Mouse (Mus musculus) hindbrain, embryonic 13.5 days (tissue): ENCODE measurements around the gene Slc35c1. TPM values are rescaled to one million over a fixed set of nuclear protein-coding genes. Genes with fewer than 3 reads are reported as not detected.

ENCODE experiments used
- ATAC-seq: fragments of 200-750 bp; cut with Nextera tagmentation; 2 replicates; pipeline ENCODE4 v1.8.0; 2017; ENCODE audit warnings: moderate TSS enrichment; ENCODE audit not compliant: low FRiP score
- H3K27ac ChIP-seq: fragments of 300-500 bp; sonication (generic); 2 replicates; pipeline ENCODE4 v1.5.1; 2015; ENCODE audit warnings: inconsistent platforms, mild to moderate bottlenecking, moderate library complexity
- H3K27me3 ChIP-seq: fragments of 300-500 bp; sonication (generic); 2 replicates; pipeline ENCODE4 v1.6.1; 2015; ENCODE audit warnings: mild to moderate bottlenecking, inconsistent platforms
- H3K36me3 ChIP-seq: fragments of 300-500 bp; sonication (generic); 2 replicates; pipeline ENCODE4 v1.6.1; 2015; ENCODE audit warnings: mild to moderate bottlenecking, inconsistent platforms
- H3K4me1 ChIP-seq: fragments of 300-500 bp; sonication (generic); replicated peaks from 2 replicates; pipeline ENCODE4 v1.6.1; 2015; ENCODE audit warnings: inconsistent platforms
- H3K4me2 ChIP-seq: fragments of 300-500 bp; sonication (generic); 2 replicates; pipeline ENCODE4 v1.6.1; 2015; ENCODE audit warnings: inconsistent platforms, mild to moderate bottlenecking, moderate library complexity
- H3K4me3 ChIP-seq: fragments of 300-500 bp; sonication (generic); 2 replicates; pipeline ENCODE4 v1.5.1; 2015; ENCODE audit warnings: mild to moderate bottlenecking, inconsistent platforms
- H3K9ac ChIP-seq: fragments of 300-500 bp; sonication (generic); 2 replicates; pipeline ENCODE4 v1.6.1; 2015; ENCODE audit warnings: mild to moderate bottlenecking, inconsistent platforms
- H3K9me3 ChIP-seq: fragments of 300-500 bp; sonication (generic); 2 replicates; pipeline ENCODE4 v1.6.1; 2016; ENCODE audit warnings: inconsistent platforms
- WGBS: fragments of 180-500 bp; shearing (Covaris S2); methylation state at CpG from one replicate; pipeline ENCODE4 v1.1.7; 2015; 5-methylcytosine and 5-hydroxymethylcytosine counted together
- polyA plus RNA-seq: library from polyadenylated mRNA; unstranded; fragments of >200 nt; fragmentation: Nextera tagmentation; extraction: Ambion mirVana; gene quantifications from 2 replicates; pipeline ENCODE4 v1.2.1, GENCODE M21; 2015

The Slc35c1 gene
- polyA plus RNA-seq, 1 experiment from 2014 or later = 10.5 TPM

DNA sequence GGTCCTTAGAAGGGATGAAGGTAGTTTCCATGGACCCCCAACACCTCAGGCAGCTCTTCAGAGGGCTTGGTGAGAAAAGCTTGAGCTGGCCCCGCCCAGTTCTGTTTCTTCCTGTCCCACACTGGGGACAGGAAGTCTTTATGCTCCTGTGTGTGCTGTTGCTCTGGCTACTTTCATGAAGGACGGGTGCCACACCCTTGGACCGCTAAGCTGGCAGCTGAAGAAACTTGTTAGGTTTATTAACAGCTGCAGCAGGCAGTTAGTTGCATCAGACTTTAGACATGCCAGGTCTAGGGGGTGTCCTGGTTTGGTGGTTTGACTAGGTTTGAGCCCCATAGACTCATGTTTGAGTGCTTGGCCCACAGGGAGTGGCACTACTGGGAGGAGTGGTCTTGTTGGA, 4.4 kb upstream of the Slc35c1 start:
- Histone ChIP-seq H3K9ac (no peak overlapping the region), H3K4me2 (no peak overlapping the region), H3K9me3 (no peaks in the 10 kb centered on the region), H3K4me1 (peaks cover 8% of the 10 kb centered on the region), H3K36me3 (no peaks in the 10 kb centered on the region), H3K27me3 (peaks cover 29% of the 10 kb centered on the region), H3K27ac (no peak overlapping the region), H3K4me3 (no peak overlapping the region)
- 77% methylated on average over 3 of the region's 3 CpGs for WGBS
- ATAC-seq = no peak

DNA sequence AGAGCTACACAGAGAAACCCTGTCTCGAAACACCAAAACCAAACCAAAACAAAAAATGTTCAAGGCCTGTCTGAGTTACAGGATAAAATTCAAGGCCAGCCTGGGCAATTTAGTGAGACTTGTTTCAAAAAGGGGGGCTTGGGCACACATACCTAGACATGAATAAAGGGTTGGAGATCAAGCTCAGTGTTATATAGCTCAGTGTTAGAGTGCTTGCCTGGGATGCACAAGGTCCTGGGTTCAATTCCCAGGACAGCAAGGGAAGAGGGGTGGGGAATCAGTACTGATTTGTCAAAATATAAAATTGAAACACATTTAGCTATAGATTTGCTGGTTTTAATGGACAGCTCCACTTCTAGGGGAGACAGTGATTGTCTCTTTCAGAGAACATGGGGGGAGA, 877 bp upstream of the Slc35c1 start:
- no peak overlapping the region for H3K9ac ChIP-seq
- H3K9me3 ChIP-seq = no peaks in the 10 kb centered on the region
- H3K4me2 ChIP-seq = no peak overlapping the region
- H3K27ac ChIP-seq = no peak overlapping the region
- no peak overlapping the region for H3K4me3 ChIP-seq
- H3K4me1 ChIP-seq = peaks cover 38% of the 10 kb centered on the region
- peaks cover 29% of the 10 kb centered on the region for H3K27me3 ChIP-seq
- WGBS = 91% methylated on average over 1 of the region's 1 CpGs
- H3K36me3 ChIP-seq = no peaks in the 10 kb centered on the region
- ATAC-seq = no peak

DNA sequence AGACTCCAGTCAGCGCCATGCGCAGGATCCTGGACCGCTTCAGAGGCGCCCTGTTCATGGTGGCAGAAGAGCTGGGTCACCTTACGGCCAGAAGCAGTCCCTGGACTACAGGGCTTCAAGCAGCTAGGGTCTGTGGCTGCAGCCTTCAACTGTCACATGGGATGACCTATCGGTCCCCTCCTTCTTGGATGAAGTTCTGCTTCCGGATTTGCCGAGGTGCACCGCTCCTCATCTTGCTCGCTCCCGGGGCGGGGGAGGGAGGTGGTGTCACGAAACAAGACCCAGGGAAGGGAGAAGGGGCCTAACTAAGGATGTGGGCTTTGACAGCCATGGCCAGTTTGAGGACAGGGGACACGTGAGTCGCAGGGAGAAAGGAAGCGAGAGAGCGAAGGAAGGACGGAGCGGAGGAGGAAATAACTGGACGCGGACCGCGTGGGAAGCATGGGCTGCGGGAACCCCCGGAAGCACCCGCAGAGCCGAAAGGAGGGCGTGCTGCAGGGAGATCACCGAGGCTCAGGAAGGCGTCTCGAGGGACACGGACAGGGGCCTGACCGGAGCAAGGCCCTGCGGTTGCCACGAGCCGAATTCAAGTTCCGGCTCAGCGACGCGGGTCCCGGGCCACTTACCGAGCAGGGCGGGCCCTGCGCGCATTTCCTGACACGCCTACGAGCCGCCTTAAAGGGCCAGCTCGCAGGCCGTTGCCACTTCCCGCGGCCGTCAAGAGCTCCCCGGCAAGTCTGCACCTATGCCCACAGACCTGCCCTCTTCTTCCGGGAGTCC, 1.0 kb downstream of the Slc35c1 start:
- peak overlapping the region; percentile 80 for H3K9ac ChIP-seq
- H3K4me1 ChIP-seq = peaks cover 50% of the 10 kb centered on the region
- peak overlapping the region; percentile 67 for H3K4me3 ChIP-seq
- H3K9me3 ChIP-seq = no peaks in the 10 kb centered on the region
- H3K27ac ChIP-seq = peak overlapping the region; percentile 74
- peaks cover 5% of the 10 kb centered on the region for H3K36me3 ChIP-seq
- peaks cover 29% of the 10 kb centered on the region for H3K27me3 ChIP-seq
- peak overlapping the region; percentile 96 for H3K4me2 ChIP-seq
- under 1% methylated on average over 52 of the region's 55 CpGs for WGBS
- ATAC-seq = peak; percentile 88

DNA sequence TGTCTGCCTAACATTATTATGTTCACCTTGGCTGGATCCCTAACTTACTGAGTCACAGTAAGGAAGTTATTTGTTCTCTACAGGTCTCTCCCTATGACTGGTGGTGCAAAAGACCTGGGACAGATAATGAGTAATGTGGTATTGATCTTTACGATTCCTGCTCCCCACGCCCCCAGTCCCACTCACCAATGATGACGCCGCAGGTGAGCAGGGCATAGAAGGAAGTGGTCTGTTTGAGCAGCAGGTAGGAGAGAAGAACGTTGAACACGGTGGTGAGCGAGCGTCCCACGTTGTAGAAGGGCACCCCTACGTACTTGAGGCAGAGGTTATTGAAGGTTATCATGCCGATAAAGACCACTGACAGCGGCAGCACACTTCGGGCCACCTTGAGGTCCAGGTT, 1.9 kb downstream of the Slc35c1 start:
- Histone ChIP-seq H3K9ac (peak overlapping the region; percentile 80), H3K27ac (no peak overlapping the region), H3K4me1 (peaks cover 50% of the 10 kb centered on the region), H3K27me3 (peaks cover 29% of the 10 kb centered on the region), H3K4me2 (peak overlapping the region; percentile 96), H3K4me3 (peak overlapping the region; percentile 67), H3K9me3 (no peaks in the 10 kb centered on the region), H3K36me3 (peaks cover 14% of the 10 kb centered on the region)
- WGBS = 75% methylated on average over 13 of the region's 13 CpGs
- no peak for ATAC-seq

DNA sequence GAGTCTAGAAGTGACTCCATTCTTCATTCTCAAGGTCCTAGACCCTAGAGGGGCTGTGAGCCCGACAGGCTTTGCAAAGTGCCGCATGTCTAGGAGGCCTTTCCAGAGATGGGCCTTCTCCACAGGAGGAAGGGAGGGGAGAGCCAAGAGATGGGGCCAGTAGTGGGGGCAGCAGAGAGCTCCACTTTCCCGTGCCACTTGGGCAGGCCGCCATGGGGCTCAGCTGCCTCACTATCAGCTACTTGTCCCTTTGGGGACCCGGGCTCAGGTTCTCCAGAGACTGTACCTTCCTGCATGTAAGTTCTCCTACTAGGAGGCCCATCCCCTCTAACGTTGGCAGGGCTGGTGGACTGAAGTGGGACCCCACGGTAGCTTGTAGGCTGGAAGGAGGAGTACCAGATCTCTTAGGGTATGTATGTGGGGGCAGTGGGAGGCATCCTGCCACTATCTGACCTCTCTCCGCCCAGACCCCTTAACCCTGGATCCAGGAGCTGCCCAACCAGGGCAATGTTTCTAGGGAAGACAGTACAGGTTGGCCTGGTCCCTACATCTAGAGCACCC, 3.3 kb downstream of the Slc35c1 start:
- H3K4me1 ChIP-seq = peaks cover 50% of the 10 kb centered on the region
- 76% methylated on average over 8 of the region's 8 CpGs for WGBS
- H3K27me3 ChIP-seq = peaks cover 20% of the 10 kb centered on the region
- no peak overlapping the region for H3K27ac ChIP-seq
- peaks cover 26% of the 10 kb centered on the region for H3K36me3 ChIP-seq
- H3K9ac ChIP-seq = peak overlapping the region; percentile 26
- H3K4me3 ChIP-seq = 0 out of 2 replicates have a peak overlapping the region, but pooled peaks have one; percentile 5
- ATAC-seq = no peak
- H3K4me2 ChIP-seq = peak overlapping the region; percentile 96
- no peaks in the 10 kb centered on the region for H3K9me3 ChIP-seq

DNA sequence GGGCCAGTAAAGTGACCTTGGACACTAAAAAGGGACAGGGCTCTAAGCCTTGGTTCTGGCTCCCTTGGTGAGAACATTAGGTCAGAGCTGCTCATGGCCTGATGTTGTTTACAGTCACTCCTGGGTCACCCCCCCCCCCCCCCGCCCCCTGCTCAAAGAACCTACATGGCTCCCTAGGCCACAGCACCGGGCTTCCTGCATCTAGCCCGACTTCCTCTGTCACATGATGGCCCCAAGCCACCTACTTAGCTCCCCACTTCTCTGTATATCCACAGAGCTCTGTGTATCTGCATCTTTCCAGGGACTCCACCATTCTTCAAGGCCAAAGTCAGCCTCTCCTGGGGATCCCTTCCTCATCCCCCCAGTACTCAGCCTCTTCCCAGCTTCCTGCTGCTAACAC, 4.6 kb downstream of the Slc35c1 start:
- H3K27me3 ChIP-seq = peaks cover 7% of the 10 kb centered on the region
- peaks cover 26% of the 10 kb centered on the region for H3K36me3 ChIP-seq
- peak overlapping the region; percentile 35; the same call in 1 of the 2 replicates for H3K9ac ChIP-seq
- no peak overlapping the region for H3K4me3 ChIP-seq
- H3K9me3 ChIP-seq = no peaks in the 10 kb centered on the region
- no peak for ATAC-seq
- H3K4me2 ChIP-seq = no peak overlapping the region
- 33% methylated on average over 2 of the region's 3 CpGs for WGBS
- H3K4me1 ChIP-seq = peaks cover 50% of the 10 kb centered on the region
- H3K27ac ChIP-seq = no peak overlapping the region

DNA sequence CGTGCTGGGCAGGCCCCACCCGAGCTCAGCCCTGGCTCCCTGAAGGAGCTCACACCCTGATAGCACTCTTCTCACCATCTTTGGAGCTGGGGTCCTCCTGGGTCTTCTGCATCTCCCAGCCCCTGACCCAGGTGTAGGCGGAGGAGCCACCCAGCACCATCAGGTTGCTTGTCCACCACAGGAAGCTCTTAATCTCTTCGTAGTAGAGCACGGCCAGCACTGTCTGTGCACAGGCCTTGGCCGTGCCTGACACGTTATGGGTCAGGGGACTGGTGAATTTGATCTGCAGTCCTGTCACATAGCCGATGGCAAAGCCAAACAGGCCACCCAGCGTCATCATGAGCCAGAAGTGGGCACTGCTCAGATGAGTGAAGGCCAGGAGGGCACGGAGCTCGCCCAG, 6.2 kb downstream of the Slc35c1 start:
- no peaks in the 10 kb centered on the region for H3K9me3 ChIP-seq
- no peak overlapping the region for H3K9ac ChIP-seq
- H3K4me3 ChIP-seq = no peak overlapping the region
- ATAC-seq = no peak
- H3K4me2 ChIP-seq = no peak overlapping the region
- H3K4me1 ChIP-seq = peaks cover 42% of the 10 kb centered on the region
- H3K27ac ChIP-seq = no peak overlapping the region
- H3K36me3 ChIP-seq = peaks cover 26% of the 10 kb centered on the region
- H3K27me3 ChIP-seq = no peaks in the 10 kb centered on the region
- WGBS = 93% methylated on average over 11 of the region's 11 CpGs

DNA sequence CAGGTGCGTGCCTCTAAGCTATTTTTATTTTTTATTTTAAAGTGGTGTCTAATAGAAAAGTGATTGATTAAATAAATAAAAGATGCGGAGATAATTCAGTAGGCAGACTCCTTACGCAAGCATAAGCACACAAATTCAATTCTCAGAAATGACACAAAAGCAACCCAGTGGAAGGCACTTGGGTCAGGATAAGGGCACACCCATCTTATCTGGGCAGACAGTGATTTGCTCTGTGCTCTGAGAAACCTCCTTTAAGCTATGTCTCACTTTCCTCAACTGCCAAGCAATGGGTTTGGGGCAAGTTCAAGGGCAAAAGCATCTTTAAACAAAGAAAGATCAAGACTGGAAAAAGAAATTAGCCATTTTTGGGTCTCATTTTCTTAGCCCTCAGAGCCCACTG, 9.2 kb downstream of the Slc35c1 start:
- Histone ChIP-seq H3K36me3 (peaks cover 26% of the 10 kb centered on the region), H3K4me2 (no peak overlapping the region), H3K4me1 (peaks cover 11% of the 10 kb centered on the region), H3K4me3 (no peak overlapping the region), H3K9ac (no peak overlapping the region), H3K9me3 (no peaks in the 10 kb centered on the region), H3K27me3 (no peaks in the 10 kb centered on the region), H3K27ac (no peak overlapping the region)
- ATAC-seq = no peak
- WGBS = 94% methylated on average over 3 of the region's 3 CpGs

DNA sequence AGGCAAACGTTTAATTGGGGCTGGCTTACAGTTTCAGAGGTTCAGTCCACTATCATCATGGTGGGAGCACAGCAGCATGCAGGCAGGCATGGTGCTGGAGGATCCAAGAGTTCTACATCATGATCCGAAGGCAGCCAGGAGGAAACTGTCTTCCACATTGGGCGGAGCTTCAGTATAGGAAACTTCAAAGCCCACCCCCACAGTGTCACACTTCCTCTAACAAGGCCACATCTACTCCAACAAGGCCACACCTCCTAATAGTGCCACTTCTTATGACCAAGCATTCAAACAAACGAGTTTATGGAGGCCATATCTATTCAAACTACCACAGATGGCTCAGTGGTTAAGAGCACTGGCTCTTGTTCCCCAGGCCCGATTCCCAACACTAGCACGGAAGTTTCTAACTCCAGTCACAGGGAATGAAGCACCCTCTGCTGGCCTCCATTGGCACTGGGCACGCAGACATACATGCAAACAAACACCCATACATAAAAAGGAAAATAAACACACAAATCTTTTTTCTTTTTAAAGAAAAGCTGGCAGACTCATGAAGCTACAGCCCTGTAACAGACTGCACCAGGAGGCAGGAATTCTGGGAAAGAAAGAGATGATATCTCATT, 13.1 kb downstream of the Slc35c1 start:
- peaks cover under 1% of the 10 kb centered on the region; the same call in 1 of the 2 replicates for H3K36me3 ChIP-seq
- no peak for ATAC-seq
- no peaks in the 10 kb centered on the region for H3K9me3 ChIP-seq
- no peak overlapping the region for H3K9ac ChIP-seq
- H3K27ac ChIP-seq = no peak overlapping the region
- H3K4me2 ChIP-seq = no peak overlapping the region
- 72% methylated on average over 7 of the region's 7 CpGs for WGBS
- no peak overlapping the region for H3K4me3 ChIP-seq
- peaks cover 5% of the 10 kb centered on the region; the same call in 1 of the 2 replicates for H3K4me1 ChIP-seq
- no peaks in the 10 kb centered on the region for H3K27me3 ChIP-seq

DNA sequence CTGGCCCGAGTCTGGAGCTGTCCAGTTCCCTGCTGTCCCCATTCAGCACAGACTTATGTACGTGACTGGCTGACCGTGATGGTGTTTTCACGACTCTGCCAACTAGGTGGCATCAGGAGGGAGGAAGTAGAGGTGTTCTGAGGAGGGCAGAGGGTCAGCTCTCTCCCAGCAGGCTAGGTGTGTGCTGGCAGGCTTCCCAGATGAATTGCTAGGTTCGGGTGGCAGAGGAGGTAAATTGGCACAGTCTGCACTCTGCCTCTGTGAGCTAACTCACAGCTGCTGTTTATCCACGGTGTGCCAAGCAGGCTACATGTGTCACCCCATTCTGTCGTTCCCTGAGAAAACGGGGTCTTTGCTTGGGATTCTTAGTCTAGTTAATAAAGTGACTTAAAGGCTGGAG, 13.7 kb downstream of the Slc35c1 start:
- Histone ChIP-seq H3K27ac (no peak overlapping the region), H3K27me3 (no peaks in the 10 kb centered on the region), H3K9me3 (no peaks in the 10 kb centered on the region), H3K4me1 (peaks cover 7% of the 10 kb centered on the region; the same call in 1 of the 2 replicates), H3K36me3 (no peaks in the 10 kb centered on the region), H3K9ac (no peak overlapping the region), H3K4me3 (no peak overlapping the region), H3K4me2 (no peak overlapping the region)
- 79% methylated on average over 8 of the region's 8 CpGs for WGBS
- no peak for ATAC-seq

DNA sequence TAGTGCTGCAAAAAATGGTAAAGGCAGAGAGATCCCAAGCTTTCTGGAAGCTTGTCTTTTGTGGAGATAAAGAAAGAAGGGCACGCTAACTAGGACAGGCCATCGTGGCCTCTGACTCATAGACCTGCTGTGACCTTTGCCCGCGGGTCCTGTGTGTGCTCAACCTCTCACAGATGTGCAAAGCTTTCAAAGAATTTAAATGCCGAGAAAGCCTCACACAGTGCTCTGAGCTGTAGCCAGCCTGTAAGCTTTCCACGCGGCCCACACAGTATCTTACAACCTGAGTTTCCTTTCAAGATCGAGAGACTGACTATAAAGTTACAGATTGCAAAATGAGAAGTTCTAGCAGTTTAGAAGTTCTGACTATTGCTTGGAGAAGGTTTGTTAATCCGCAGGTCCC, 14.4 kb downstream of the Slc35c1 start:
- Histone ChIP-seq H3K4me3 (no peak overlapping the region), H3K4me2 (no peak overlapping the region), H3K4me1 (peaks cover 7% of the 10 kb centered on the region; the same call in 1 of the 2 replicates), H3K9me3 (no peaks in the 10 kb centered on the region), H3K27me3 (no peaks in the 10 kb centered on the region), H3K27ac (no peak overlapping the region), H3K36me3 (no peaks in the 10 kb centered on the region), H3K9ac (no peak overlapping the region)
- ATAC-seq = no peak
- 48% methylated on average over 9 of the region's 9 CpGs for WGBS

DNA sequence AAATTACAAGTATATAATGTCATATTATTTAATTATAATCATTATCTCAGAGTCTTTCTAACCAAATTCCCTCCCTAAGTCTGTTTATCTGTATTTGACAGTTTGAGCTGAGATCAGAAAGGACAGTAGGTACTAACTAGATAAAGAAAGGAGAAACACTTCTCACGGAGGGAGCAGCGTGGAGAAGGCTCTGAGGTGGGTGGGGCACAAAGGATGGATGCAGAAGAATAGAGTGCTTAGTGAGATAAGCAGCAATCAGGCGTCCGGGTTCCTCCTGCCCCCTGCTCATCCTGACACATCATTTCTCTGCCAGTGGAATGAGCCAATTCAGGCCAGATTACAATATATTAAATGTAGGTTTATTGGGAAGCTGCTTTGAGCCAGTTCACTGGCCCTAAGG, 16.0 kb downstream of the Slc35c1 start:
- ATAC-seq = no peak
- H3K4me1 ChIP-seq = peaks cover 7% of the 10 kb centered on the region; the same call in 1 of the 2 replicates
- no peaks in the 10 kb centered on the region for H3K27me3 ChIP-seq
- H3K4me3 ChIP-seq = no peak overlapping the region
- H3K9ac ChIP-seq = no peak overlapping the region
- no peak overlapping the region for H3K27ac ChIP-seq
- H3K36me3 ChIP-seq = no peaks in the 10 kb centered on the region
- no peak overlapping the region for H3K4me2 ChIP-seq
- H3K9me3 ChIP-seq = no peaks in the 10 kb centered on the region
- 47% methylated on average over 4 of the region's 4 CpGs for WGBS
